Mouse (Mus musculus): Measurements from ENCODE around the gene Cadm4.

DNA sequence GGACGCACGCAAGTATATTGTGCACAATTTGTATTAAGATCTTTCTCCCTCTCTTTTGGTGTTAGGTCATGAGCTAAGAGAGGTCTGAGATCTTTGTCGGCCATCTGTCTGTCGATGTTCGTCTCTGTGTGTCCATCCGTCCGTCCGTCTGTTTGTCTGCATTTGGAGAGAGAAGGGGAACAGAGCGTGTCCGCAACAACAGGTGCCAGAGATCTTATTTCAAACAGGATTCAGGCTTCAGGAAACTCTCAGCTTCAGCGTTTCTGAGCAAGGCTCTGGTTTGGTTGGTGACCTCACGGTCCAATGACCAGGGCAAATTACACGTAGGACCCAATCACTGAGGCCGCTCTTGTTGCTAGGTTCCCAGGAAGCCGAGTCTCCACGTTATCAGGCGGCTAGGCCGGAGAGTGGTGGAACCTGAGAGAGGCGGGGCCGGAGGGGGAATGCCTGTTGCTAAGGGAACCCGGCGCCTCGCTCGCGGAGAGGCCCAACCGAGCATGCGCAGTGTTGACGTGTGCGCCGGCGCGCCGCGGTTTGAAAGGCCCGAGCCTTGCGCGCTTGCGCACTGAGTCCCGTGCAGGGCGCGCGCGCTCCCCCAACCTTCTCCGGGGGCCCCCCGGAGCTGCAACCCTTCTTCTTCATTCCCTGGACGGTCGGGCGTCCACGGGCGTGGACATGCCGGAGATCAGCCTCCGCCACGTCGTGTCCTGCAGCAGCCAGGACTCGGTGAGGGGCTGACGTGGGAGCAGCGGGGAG, 65.0 kb downstream of the Cadm4 start:
- TF ChIP-seq CTCF (IDR thresholded peaks at IDR 0.05; ENCODE audit: low read depth, low read length) (no peak), POLR2A (IDR thresholded peaks at IDR 0.05; ENCODE audit: extremely low read depth, insufficient read depth, low read length) (0 out of 2 replicates have a peak, but pooled peaks have one; percentile 13)

Data from liver, adult 2 months (tissue).